Mouse (Mus musculus) testis, adult 2 months (tissue): ENCODE measurements around the gene Kdm6b.

Experiments
- CTCF ChIP-seq: fragments of 200-500 bp; IDR thresholded peaks from 2 replicates; pipeline ENCODE4 v1.5.1; 2012; ENCODE audit warnings: low read depth, mild to moderate bottlenecking, inconsistent platforms, low read length, moderate library complexity; ENCODE audit not compliant: control insufficient read depth, insufficient read depth, insufficient replicate concordance
- POLR2A ChIP-seq: fragments of 200-500 bp; IDR thresholded peaks from 2 replicates; pipeline ENCODE4 v1.6.1; 2012; ENCODE audit warnings: low read depth, mild to moderate bottlenecking, inconsistent platforms, low read length, moderate library complexity; ENCODE audit not compliant: control insufficient read depth

- TF ChIP-seq CTCF: no peak
- no peak for TF ChIP-seq POLR2A
These were observed 14.0 kb downstream of the Kdm6b start for GRCm38 (mm10) chr11:69399201-69400082.
